Mouse (Mus musculus) heart, postnatal 14 days (tissue): ENCODE measurements around the gene Stk31. TPM values are rescaled to one million over a fixed set of nuclear protein-coding genes. Genes with fewer than 3 reads are reported as not detected.

Source experiments
- total RNA-seq, 2 experiments: library from RNA; stranded (reverse); gene quantifications; 2 replicates each; pipeline ENCODE4 v1.2.3; 2021

The Stk31 gene
- total RNA-seq, 2 experiments from 2014 or later = 0.24 to 0.50 TPM

Other genes with a start within 250 kb of the Stk31 start
- gene Igf2bp3, start 180.6 kb upstream of the Stk31 start, total RNA-seq = 1 to 10 TPM in 1 of 2 experiments, under 1 TPM in 1; 0.93 to 1.6 TPM
- 10 to 100 TPM; 30.9 to 42.3 TPM for gene Tra2a, start 131.6 kb upstream of the Stk31 start, total RNA-seq
- gene Ccdc126, start 76.3 kb upstream of the Stk31 start, total RNA-seq = 1 to 10 TPM; 4.2 to 4.3 TPM
- under 1 TPM; 0.51 to 0.79 TPM for gene Fam221a, start 27.9 kb upstream of the Stk31 start, total RNA-seq